Mouse (Mus musculus) kidney, adult 2 months (tissue): ENCODE results near the gene Nampt.

ENCODE experiments used
- CTCF ChIP-seq: fragments of 200-500 bp; conservative IDR thresholded peaks from 2 replicates; pipeline ENCODE4 v1.5.1; 2011; ENCODE audit warnings: low read depth, mild to moderate bottlenecking, control low read depth, low read length, moderate library complexity, mixed read lengths; ENCODE audit not compliant: insufficient read depth, insufficient read length
- POLR2A ChIP-seq: fragments of 200-500 bp; IDR thresholded peaks from one replicate; pipeline ENCODE4 v1.6.1; 2011; ENCODE audit warnings: low read depth, low read length, control low read depth

DNA sequence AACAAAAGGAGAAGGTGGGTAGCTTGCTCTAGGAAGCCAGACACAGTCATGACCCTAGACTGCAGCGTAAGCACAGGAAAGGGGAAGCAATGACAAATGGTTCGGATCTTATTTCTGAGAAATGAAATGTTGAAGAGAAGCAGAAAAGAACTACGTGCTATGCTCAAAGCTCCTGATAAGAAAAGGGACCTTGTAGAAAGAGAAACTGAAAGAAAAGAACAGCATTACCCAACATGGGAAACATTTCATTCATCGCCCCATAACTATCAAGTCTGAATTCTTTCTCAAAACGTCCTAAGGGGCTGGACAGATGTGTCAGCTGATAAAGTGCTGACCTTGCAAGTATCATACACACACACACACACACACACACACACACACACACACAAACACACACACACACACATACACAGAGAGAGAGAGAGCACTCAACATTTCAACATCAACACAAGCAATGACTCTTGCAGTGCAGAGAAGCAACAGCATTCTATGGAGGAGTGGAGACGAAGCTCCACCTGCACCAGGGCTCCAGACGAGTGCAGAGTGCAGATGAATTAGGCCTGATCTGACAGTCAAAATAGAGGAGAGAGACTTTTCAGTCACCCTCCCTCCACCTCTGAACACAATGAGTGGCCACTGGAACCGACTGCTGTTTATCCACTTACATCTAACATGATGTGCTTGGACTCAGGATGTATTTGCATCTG lies 23.4 kb upstream of the Nampt start:
- no peak for TF ChIP-seq POLR2A
- TF ChIP-seq CTCF = no peak
